Mouse (Mus musculus) small intestine, adult 2 months (tissue): ENCODE results near the gene Zfp689. TPM values are rescaled to one million over a fixed set of nuclear protein-coding genes. Genes with fewer than 3 reads are reported as not detected.
"Not testable (repeated sequence)": the region's sequence is repeated elsewhere in the genome, so short reads cannot be mapped to it uniquely, and the experiment has no call there.

Source experiments
- H3K27ac ChIP-seq: fragments of 200-500 bp; 2 replicates; pipeline ENCODE4 v1.5.1; 2012; ENCODE audit warnings: low read depth, low read length, control low read depth, inconsistent platforms; ENCODE audit not compliant: insufficient read depth
- H3K27me3 ChIP-seq: fragments of 200-500 bp; 2 replicates; pipeline ENCODE4 v1.6.1; 2012; ENCODE audit warnings: mild to moderate bottlenecking, moderate library complexity, low read length, inconsistent platforms; ENCODE audit not compliant: control insufficient read depth, insufficient read depth
- H3K36me3 ChIP-seq: fragments of 200-500 bp; 2 replicates; pipeline ENCODE4 v1.6.1; 2012; ENCODE audit warnings: mild to moderate bottlenecking, low read length, control low read depth, inconsistent platforms; ENCODE audit not compliant: control insufficient read depth, insufficient read depth
- H3K4me1 ChIP-seq: fragments of 200-500 bp; 2 replicates; pipeline ENCODE4 v1.6.1; 2012; ENCODE audit warnings: low read length, inconsistent platforms, mixed read lengths; ENCODE audit not compliant: control insufficient read depth, insufficient read depth, insufficient read length
- H3K4me3 ChIP-seq: fragments of 200-500 bp; 2 replicates; pipeline ENCODE4 v1.5.1; 2012; ENCODE audit warnings: low read depth, mild to moderate bottlenecking, control low read depth, inconsistent platforms, low read length, moderate library complexity
- CTCF ChIP-seq: fragments of 200-500 bp; IDR thresholded peaks from 2 replicates; pipeline ENCODE4 v1.5.1; 2012; ENCODE audit warnings: low read depth, mild to moderate bottlenecking, control low read depth, inconsistent platforms, low read length, moderate library complexity, mixed read lengths; ENCODE audit not compliant: insufficient replicate concordance, insufficient read length; ENCODE audit errors: extremely low read depth
- POLR2A ChIP-seq: fragments of 200-500 bp; IDR thresholded peaks from 2 replicates; pipeline ENCODE4 v1.6.1; 2012; ENCODE audit warnings: low read depth, mild to moderate bottlenecking, control low read depth, inconsistent platforms, low read length, moderate library complexity
- WGBS: fragments of 180-500 bp; shearing (Covaris S2); methylation state at CpG from one replicate; pipeline ENCODE4 v1.1.7; 2018; 5-methylcytosine and 5-hydroxymethylcytosine counted together
- polyA plus RNA-seq: library from polyadenylated mRNA; depleted of rRNA; stranded (reverse); fragments of >200 nt; gene quantifications from 2 replicates; pipeline ENCODE4 v1.2.3, GENCODE M21; 2012; rRNA removed

Zfp689 gene
- polyA plus RNA-seq: 2.0 and 2.9 TPM in 2 replicates

DNA sequence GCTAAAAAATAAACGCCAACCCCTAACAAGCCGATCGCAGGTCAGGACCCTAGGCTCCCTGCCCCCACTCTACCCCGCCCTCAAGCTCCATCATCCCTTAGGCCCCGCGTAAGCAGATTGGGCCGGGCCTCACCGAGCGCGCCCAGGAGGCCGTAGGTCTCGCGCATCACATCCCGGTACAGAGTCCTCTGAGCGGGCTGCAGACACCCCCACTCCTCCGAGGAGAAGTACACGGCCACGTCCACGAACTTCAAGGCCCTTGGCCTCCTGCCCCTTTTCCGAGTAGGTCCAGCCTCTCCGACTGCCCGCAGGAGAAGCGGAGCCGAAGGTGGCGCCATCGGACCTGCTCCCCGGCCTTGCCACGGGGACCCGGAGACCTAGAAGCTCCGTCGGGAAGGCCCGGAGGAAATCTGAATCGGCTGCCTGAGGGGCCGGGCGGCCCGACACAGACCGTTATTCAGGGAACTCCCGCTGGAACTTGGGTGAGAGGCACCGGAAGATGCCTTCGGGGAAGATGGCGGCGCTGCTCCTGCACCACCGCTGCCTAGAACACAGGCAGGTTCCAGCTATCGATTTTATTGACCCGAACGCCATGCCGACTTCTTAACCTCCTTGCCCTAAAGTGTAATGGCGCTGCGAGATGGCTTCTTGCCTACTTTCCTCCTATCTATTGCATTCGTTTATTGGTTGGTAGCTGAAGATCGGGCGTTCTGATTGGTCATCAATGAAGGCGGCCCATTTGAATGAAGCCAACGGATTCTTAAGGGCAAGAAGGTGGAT is at the start of gene Zfp689:
Gene Zfp689, minus strand, starts transcription at position 638 of the 780 bp plus-strand sequence.
- peak; percentile 57 for TF ChIP-seq POLR2A
- TF ChIP-seq CTCF: no peak
- WGBS: under 1% methylated on average over 54 of the region's 54 CpGs
- Histone ChIP-seq H3K27ac (peak within 1 kb of the TSS; percentile 90), H3K4me3 (peak within 1 kb of the TSS; percentile 92), H3K27me3 (no peaks in the 10 kb centered on the region), H3K4me1 (peaks cover 15% of the 10 kb centered on the region; the same call in 1 of the 2 replicates), H3K36me3 (peaks cover 12% of the 10 kb centered on the region)

GRCm38 (mm10) chr7:127498407-127498806 is 49.4 kb upstream of the Zfp689 start:
- H3K27ac ChIP-seq: no peak overlapping the region
- no peak overlapping the region for H3K4me3 ChIP-seq
- TF ChIP-seq CTCF: peak; percentile 44; the same call in 1 of the 2 replicates
- no peak for TF ChIP-seq POLR2A
- WGBS: 42% methylated on average over 3 of the region's 3 CpGs
- H3K36me3 ChIP-seq: no peaks in the 10 kb centered on the region; the same call in 1 of the 2 replicates
- no peaks in the 10 kb centered on the region for H3K4me1 ChIP-seq
- no peaks in the 10 kb centered on the region for H3K27me3 ChIP-seq

DNA sequence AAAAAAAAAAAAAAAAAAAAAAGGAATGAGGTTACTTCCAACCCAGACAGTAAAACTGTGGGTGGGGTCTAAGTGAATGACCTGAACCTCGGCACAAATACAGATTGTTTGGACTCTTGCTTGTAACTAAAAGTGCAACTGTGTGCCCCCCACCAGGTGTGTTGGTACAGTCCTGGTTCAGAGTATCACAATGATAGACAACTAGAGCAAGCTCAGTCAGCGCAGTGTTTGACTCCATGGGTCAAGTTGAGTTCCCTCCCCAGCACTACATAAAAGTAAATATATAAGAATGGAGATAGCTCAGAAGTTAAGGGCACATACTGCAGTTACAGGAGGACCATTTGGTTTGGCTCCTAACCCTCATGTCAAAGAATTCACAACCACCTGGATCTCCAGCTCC is 48.4 kb upstream of the Zfp689 start:
- Histone ChIP-seq H3K4me1 (no peaks in the 10 kb centered on the region), H3K27me3 (no peaks in the 10 kb centered on the region), H3K36me3 (0 out of 2 replicates have a peak, but pooled peaks cover 2% of the 10 kb centered on the region), H3K27ac (no peak overlapping the region), H3K4me3 (no peak overlapping the region)
- 63% methylated on average over 2 of the region's 2 CpGs for WGBS
- no peak for TF ChIP-seq POLR2A
- no peak for TF ChIP-seq CTCF

DNA sequence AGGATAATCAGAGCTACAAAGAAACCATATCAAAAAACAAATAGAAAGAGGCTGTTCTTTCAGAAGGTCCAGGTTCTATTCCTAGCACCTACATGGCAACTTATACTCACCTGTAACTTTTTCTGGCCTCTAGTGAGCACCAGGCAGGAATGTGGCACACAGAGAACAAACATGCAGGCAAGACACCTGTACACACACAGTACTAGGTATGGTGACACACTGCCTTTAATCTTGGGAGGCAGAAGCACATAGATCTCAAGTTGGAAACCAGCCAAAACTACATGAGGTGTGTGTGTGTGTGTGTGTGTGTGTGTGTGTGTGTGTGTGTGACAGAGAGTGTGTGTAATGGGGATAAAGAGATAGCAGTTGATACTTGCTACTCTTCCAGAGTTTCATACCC is 45.7 kb upstream of the Zfp689 start:
- H3K36me3 ChIP-seq: peaks cover 25% of the 10 kb centered on the region
- H3K27ac ChIP-seq: no peak overlapping the region
- no peaks in the 10 kb centered on the region for H3K4me1 ChIP-seq
- TF ChIP-seq POLR2A (no peak), CTCF (no peak)
- H3K27me3 ChIP-seq: no peaks in the 10 kb centered on the region
- no peak overlapping the region for H3K4me3 ChIP-seq

DNA sequence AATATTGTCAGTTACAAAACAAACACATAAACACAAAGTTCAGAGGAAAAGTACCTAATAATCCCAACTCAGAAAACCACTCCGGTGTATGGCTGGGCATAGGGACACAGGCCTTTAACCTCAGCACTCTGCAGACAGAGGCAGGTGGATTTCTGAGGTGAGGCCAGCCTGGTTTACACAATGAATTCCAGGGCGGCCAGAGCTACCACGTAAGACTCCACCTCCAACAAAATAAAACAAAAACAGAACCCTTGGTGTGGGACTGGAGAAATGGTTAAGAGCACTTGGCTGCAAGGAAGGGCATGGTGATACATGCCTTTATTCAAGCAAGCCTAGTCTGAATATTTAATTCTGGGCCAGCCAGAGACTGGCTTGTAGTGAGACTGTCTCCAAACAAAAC is 42.9 kb upstream of the Zfp689 start:
- 89% methylated on average over 3 of the region's 3 CpGs for WGBS
- Histone ChIP-seq H3K36me3 (peaks cover 51% of the 10 kb centered on the region), H3K4me3 (no peak overlapping the region)

GRCm38 (mm10) chr7:127489982-127490381 is 41.0 kb upstream of the Zfp689 start:
- Histone ChIP-seq H3K27me3 (no peaks in the 10 kb centered on the region), H3K36me3 (peaks cover 68% of the 10 kb centered on the region), H3K4me1 (no peaks in the 10 kb centered on the region; the same call in 1 of the 2 replicates), H3K27ac (no peak overlapping the region), H3K4me3 (no peak overlapping the region)
- 92% methylated on average over 7 of the region's 7 CpGs for WGBS
- TF ChIP-seq CTCF: no peak
- no peak for TF ChIP-seq POLR2A

More for the DNA sequence above, 42.9 kb upstream of the Zfp689 start:
- TF ChIP-seq POLR2A (no peak), CTCF (no peak)
- Histone ChIP-seq H3K4me1 (no peaks in the 10 kb centered on the region), H3K27ac (no peak overlapping the region), H3K27me3 (no peaks in the 10 kb centered on the region)

DNA sequence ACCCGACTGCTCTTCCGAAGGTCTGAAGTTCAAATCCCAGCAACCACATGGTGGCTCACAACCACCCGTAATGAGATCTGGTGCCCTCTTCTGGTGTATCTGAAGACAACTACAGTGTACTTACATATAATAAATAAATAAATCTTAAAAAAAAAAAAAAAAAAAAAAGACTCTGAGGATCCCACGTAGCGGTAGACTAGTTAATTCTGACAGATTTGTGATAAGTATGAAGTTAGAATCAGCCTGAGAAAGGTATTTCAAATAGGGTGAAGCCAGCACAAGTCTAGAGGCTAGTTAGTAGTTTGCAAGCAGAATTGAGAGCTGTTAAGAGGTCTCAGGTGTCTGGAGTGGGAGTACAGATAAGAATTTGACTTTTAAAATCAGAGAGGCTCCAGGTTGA is 39.4 kb upstream of the Zfp689 start:
- H3K36me3 ChIP-seq: peaks cover 80% of the 10 kb centered on the region
- not testable (repeated sequence) for H3K4me1 ChIP-seq, H3K4me3 ChIP-seq, H3K27ac ChIP-seq, H3K27me3 ChIP-seq
- 73% methylated on average over 5 of the region's 5 CpGs for WGBS
